In the genomic region with DNA sequence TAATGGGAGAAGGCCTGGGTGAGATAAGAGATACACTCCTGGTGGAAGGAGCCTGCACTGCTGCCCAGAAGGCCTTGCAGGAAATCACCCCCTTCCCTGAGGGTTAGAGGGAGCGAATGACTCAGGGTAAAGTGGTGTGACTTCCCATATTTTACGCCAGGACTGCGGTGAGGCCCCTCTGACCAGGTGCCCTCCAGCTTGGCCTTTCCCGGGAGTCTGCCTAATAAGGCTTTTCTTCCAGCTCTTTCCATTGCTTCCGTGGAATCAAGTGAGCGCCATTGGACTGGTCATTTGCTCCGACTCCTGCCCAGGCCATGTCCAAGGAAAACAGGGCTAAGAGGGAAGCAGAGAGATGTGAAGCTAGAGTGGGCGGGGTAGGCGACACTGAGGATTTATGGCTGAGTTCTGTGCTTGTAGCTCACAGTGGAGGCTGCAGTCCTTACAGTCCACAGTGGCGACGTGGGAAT, we compare ENCODE assay signal across 10 mouse cellular contexts. TPM values are rescaled to one million over a fixed set of nuclear protein-coding genes. Genes with fewer than 3 reads are reported as not detected.
DNase-seq lines count a peak whose midpoint lies in the region; ATAC-seq lines count a peak whose summit lies in the region.
"Had no signal": no experiment of that assay in that cellular context is flagged by ENCODE, and none has a peak within 500 bp of the region (broad histone marks: within the 10 kb centered on the region; RNA-seq: fewer than 3 reads in every experiment).

No protein-coding gene starts in this region.

- H3K36me3 ChIP-seq in heart, embryonic 15.5 days, result no peaks in the 10 kb centered on the region
- no peaks in the 10 kb centered on the region for H3K36me3 ChIP-seq in forebrain, embryonic 13.5 days (ENCODE audit: poor library complexity, severe bottlenecking)

- H3K4me3 ChIP-seq in heart, embryonic 15.5 days, result no peak overlapping the region
- H3K4me3 ChIP-seq in forebrain, embryonic 13.5 days, result no peak overlapping the region

- peak; percentile 67 for DNase-seq in 3T3-L1 (ENCODE audit: low read depth, low spot score)
- peak; percentile 60 for DNase-seq in adrenal gland, postnatal 14 days
- DNase-seq in kidney, postnatal 4 days, result peak; percentile 44 to 53
- no peak for DNase-seq in right cerebral cortex, postnatal 25 days
- no peak for DNase-seq in cerebellum, adult 18-20 months
- DNase-seq in spleen, postnatal 36 days (ENCODE audit: low spot score in 2 of 2), result no peak
- DNase-seq: cerebellum, adult 11-12 months had no signal

- 0 out of 2 replicates have a peak, but pooled peaks cover 2% of the 10 kb centered on the region for H3K27me3 ChIP-seq in heart, embryonic 15.5 days
- H3K27me3 ChIP-seq in forebrain, embryonic 13.5 days, result no peaks in the 10 kb centered on the region
- H3K27me3 ChIP-seq: Patski had no signal

- WGBS in heart, embryonic 15.5 days, result 32% methylated on average over 11 of the region's 11 CpGs
- WGBS in forebrain, embryonic 13.5 days, result 68% methylated on average over 11 of the region's 11 CpGs

- ATAC-seq in heart, embryonic 15.5 days (replicated peaks; ENCODE audit: insufficient number of reproducible peaks, insufficient read depth, low FRiP score, low read depth), result peak; percentile 66
- no peak for ATAC-seq in forebrain, embryonic 13.5 days
- ATAC-seq: Patski had no signal

- H3K4me2 ChIP-seq in heart, embryonic 15.5 days, result no peak overlapping the region
- no peak overlapping the region for H3K4me2 ChIP-seq in forebrain, embryonic 13.5 days

- peaks cover 6% of the 10 kb centered on the region; the same call in 1 of the 2 replicates for H3K4me1 ChIP-seq in heart, embryonic 15.5 days (replicated peaks)
- H3K4me1 ChIP-seq in forebrain, embryonic 13.5 days, result no peaks in the 10 kb centered on the region

- no peak overlapping the region for H3K9ac ChIP-seq in heart, embryonic 15.5 days
- no peak overlapping the region for H3K9ac ChIP-seq in forebrain, embryonic 13.5 days

- H3K9me3 ChIP-seq in heart, embryonic 15.5 days (replicated peaks), result no peaks in the 10 kb centered on the region
- no peaks in the 10 kb centered on the region for H3K9me3 ChIP-seq in forebrain, embryonic 13.5 days (replicated peaks)

- peak overlapping the region; percentile 58 for H3K27ac ChIP-seq in heart, embryonic 15.5 days
- no peak overlapping the region for H3K27ac ChIP-seq in forebrain, embryonic 13.5 days

RNA-seq across cellular contexts. Expression of a gene that starts 8.4 kb away (rescaled TPM):
- 0.15 and 0.41 TPM in 2 replicates for total RNA-seq in adrenal gland, postnatal 14 days (2021)
- polyA plus RNA-seq in heart, embryonic 15.5 days (2015; fragmentation: Nextera tagmentation; extraction: Ambion mirVana), result 1.3 and 1.7 TPM in 2 replicates
- polyA plus RNA-seq in forebrain, embryonic 13.5 days (2015; fragmentation: Nextera tagmentation; extraction: Ambion mirVana), result 0.08 and 0.37 TPM in 2 replicates
- polyA plus RNA-seq: Patski had no signal

RNA-seq across cellular contexts. Expression of a gene that starts 24.1 kb away (rescaled TPM):
- total RNA-seq in adrenal gland, postnatal 14 days (2021), result 65.7 and 79.2 TPM in 2 replicates
- polyA plus RNA-seq in heart, embryonic 15.5 days (2015; fragmentation: Nextera tagmentation; extraction: Ambion mirVana), result 51.9 and 63.3 TPM in 2 replicates
- polyA plus RNA-seq in forebrain, embryonic 13.5 days (2015; fragmentation: Nextera tagmentation; extraction: Ambion mirVana), result 11.6 and 11.9 TPM in 2 replicates
- polyA plus RNA-seq: Patski had no signal

RNA-seq across cellular contexts. Expression of a gene that starts 28.6 kb away (rescaled TPM):
- total RNA-seq in adrenal gland, postnatal 14 days (2021), result 24.5 and 25.0 TPM in 2 replicates
- polyA plus RNA-seq in heart, embryonic 15.5 days (2015; fragmentation: Nextera tagmentation; extraction: Ambion mirVana), result 147 and 185 TPM in 2 replicates
- polyA plus RNA-seq in forebrain, embryonic 13.5 days (2015; fragmentation: Nextera tagmentation; extraction: Ambion mirVana), result 251 and 259 TPM in 2 replicates

RNA-seq across cellular contexts. Expression of a gene that starts 37.8 kb away (rescaled TPM):
- 66.4 and 75.4 TPM in 2 replicates for total RNA-seq in adrenal gland, postnatal 14 days (2021)
- polyA plus RNA-seq in heart, embryonic 15.5 days (2015; fragmentation: Nextera tagmentation; extraction: Ambion mirVana), result 54.2 and 73.7 TPM in 2 replicates
- polyA plus RNA-seq in forebrain, embryonic 13.5 days (2015; fragmentation: Nextera tagmentation; extraction: Ambion mirVana), result 24.1 and 24.3 TPM in 2 replicates

RNA-seq across cellular contexts. Expression of a gene that starts 56.6 kb away (rescaled TPM):
- 65.7 and 67.9 TPM in 2 replicates for total RNA-seq in adrenal gland, postnatal 14 days (2021)
- 60.6 and 68.7 TPM in 2 replicates for polyA plus RNA-seq in heart, embryonic 15.5 days (2015; fragmentation: Nextera tagmentation; extraction: Ambion mirVana)
- polyA plus RNA-seq in forebrain, embryonic 13.5 days (2015; fragmentation: Nextera tagmentation; extraction: Ambion mirVana), result 143 and 144 TPM in 2 replicates

Comparison
In these comparisons a context has a peak if more than half of its experiments do, and no peak if none do; other contexts are left out.
1. DNase-seq: peak in 3T3-L1 (single experiment), adrenal gland, postnatal 14 days (single experiment) and kidney, postnatal 4 days (2 of 2); none in right cerebral cortex, postnatal 25 days (single experiment), cerebellum, adult 18-20 months (0 of 2) and spleen, postnatal 36 days (0 of 2).